Mouse (Mus musculus) heart, embryonic 14.5 days (tissue): ENCODE measurements at regions not wholly inside any gene's neighbourhood (a gene's known extent, or its start where the extent isn't known, plus 50 kb on each side); places are given as distances from the start of the nearest gene placed in this dataset.

Experiments used
- ATAC-seq: fragments of 200-750 bp; cut with Nextera tagmentation; 2 replicates; pipeline ENCODE4 v1.8.0; 2017; ENCODE audit warnings: low read depth, moderate TSS enrichment; ENCODE audit not compliant: insufficient number of reproducible peaks, insufficient read depth, low FRiP score
- H3K27ac ChIP-seq, 2 experiments: fragments of 200-500 bp in 1 of 2; fragments of 300-500 bp in 1 of 2; sonication (generic) in 1 of 2; replicated peaks in 1 of 2; 2 replicates each; pipeline ENCODE4 v1.5.1; 2012 to 2014; ENCODE audit warnings: low read depth in 2 of 2, low read length in 2 of 2, control low read depth in 1 of 2, mild to moderate bottlenecking in 1 of 2, mixed read lengths in 1 of 2; ENCODE audit not compliant: control insufficient read depth in 1 of 2, insufficient read depth in 1 of 2
- H3K27me3 ChIP-seq: fragments of 300-500 bp; sonication (generic); 2 replicates; pipeline ENCODE4 v1.6.1; 2014; ENCODE audit warnings: mild to moderate bottlenecking, low read length, control low read depth; ENCODE audit not compliant: control insufficient read depth, insufficient read depth
- H3K36me3 ChIP-seq: fragments of 300-500 bp; sonication (generic); 2 replicates; pipeline ENCODE4 v1.6.1; 2014; ENCODE audit warnings: mild to moderate bottlenecking, control low read depth, low read length, mixed read lengths; ENCODE audit not compliant: control insufficient read depth, insufficient read depth
- H3K4me1 ChIP-seq, 2 experiments: fragments of 200-500 bp in 1 of 2; fragments of 300-500 bp in 1 of 2; sonication (generic) in 1 of 2; 2 replicates each; pipeline ENCODE4 v1.6.1; 2012 to 2014; ENCODE audit warnings: low read length in 2 of 2, control low read depth in 1 of 2, mixed read lengths in 1 of 2; ENCODE audit not compliant: control insufficient read depth in 2 of 2, insufficient read depth in 2 of 2
- H3K4me2 ChIP-seq: fragments of 300-500 bp; sonication (generic); 2 replicates; pipeline ENCODE4 v1.6.1; 2014; ENCODE audit warnings: mild to moderate bottlenecking, low read length
- H3K4me3 ChIP-seq, 2 experiments: fragments of 200-500 bp in 1 of 2; fragments of 300-500 bp in 1 of 2; sonication (generic) in 1 of 2; 2 replicates each; pipeline ENCODE4 v1.5.1; 2012 to 2014; ENCODE audit warnings: low read length in 2 of 2, mild to moderate bottlenecking in 2 of 2, control low read depth in 1 of 2, low read depth in 1 of 2, moderate library complexity in 1 of 2; ENCODE audit not compliant: control insufficient read depth in 1 of 2, insufficient read depth in 1 of 2
- H3K9ac ChIP-seq: fragments of 300-500 bp; sonication (generic); 2 replicates; pipeline ENCODE4 v1.6.1; 2014; ENCODE audit warnings: mild to moderate bottlenecking, low read length
- H3K9me3 ChIP-seq: fragments of 300-500 bp; sonication (generic); 2 replicates; pipeline ENCODE4 v1.6.1; 2016; ENCODE audit warnings: low read length, control low read depth; ENCODE audit not compliant: control insufficient read depth
- WGBS: fragments of 180-500 bp; shearing (Covaris S2); extraction: QIAGEN DNeasy Blood & Tissue Kit; methylation state at CpG from one replicate; pipeline ENCODE4 v1.1.7; 2014; 5-methylcytosine and 5-hydroxymethylcytosine counted together

DNA sequence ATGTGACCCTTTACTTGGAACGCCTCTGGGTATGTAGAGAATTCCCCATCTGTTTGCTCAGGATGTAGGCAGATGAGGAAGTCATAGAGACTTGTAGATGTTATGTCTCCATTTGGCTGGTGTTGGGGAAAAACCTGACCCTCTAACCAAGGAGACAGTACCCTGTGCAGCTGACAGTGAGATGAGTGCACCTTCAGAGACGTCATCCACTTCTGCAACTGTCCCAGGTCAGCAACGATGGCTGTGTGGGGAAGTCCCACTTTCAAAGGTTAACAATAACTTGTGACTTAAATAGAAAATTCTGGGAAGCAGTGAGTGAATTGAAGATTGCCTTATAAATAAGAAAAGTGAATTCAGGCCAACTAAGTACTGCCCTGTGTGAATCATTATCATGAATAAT, 52.3 kb upstream of the Rbpj start:
- 74% methylated on average over 3 of the region's 3 CpGs for WGBS
- no peak overlapping the region for H3K4me3 ChIP-seq
- no peak overlapping the region for H3K4me2 ChIP-seq
- H3K27me3 ChIP-seq, result no peaks in the 10 kb centered on the region
- H3K4me1 ChIP-seq, result no peaks in the 10 kb centered on the region
- no peak overlapping the region for H3K27ac ChIP-seq
- H3K9ac ChIP-seq, result no peak overlapping the region
- no peak for ATAC-seq
- H3K9me3 ChIP-seq, result no peaks in the 10 kb centered on the region
- no peaks in the 10 kb centered on the region for H3K36me3 ChIP-seq

DNA sequence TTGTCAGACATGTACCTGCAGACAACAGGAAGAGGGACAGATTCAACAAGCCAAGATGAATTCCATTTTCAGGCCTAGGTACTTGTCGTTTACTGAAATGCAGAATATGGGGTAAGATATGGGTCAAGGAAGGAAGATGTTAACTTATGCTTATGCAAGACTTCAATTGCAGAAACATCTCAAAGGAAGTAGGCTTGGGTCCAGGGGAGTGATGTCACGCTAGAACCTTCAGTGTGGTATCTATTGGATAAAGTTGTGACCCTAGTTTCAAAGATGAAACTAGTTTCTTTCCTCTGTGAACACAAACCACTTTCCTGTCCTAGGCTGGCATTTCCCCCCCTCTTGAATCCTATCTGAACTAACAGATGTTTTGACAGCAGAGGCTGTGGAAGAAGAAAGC, 50.5 kb upstream of the Rbpj start:
- Histone ChIP-seq H3K9ac (no peak overlapping the region), H3K27ac (no peak overlapping the region)
- whole genome bisulfite sequencing, result 68% methylated on average over 2 of the region's 2 CpGs

More for the DNA sequence above, 50.5 kb upstream of the Rbpj start:
- no peaks in the 10 kb centered on the region for H3K36me3 ChIP-seq
- H3K4me1 ChIP-seq, result no peaks in the 10 kb centered on the region
- H3K9me3 ChIP-seq, result no peaks in the 10 kb centered on the region
- no peaks in the 10 kb centered on the region for H3K27me3 ChIP-seq
- ATAC-seq, result no peak
- H3K4me3 ChIP-seq, result no peak overlapping the region
- no peak overlapping the region for H3K4me2 ChIP-seq
